Mouse (Mus musculus): Measurements from ENCODE around the gene Dph5. TPM values are rescaled to one million over a fixed set of nuclear protein-coding genes. Genes with fewer than 3 reads are reported as not detected.
"Not testable (repeated sequence)": the region's sequence is repeated elsewhere in the genome, so short reads cannot be mapped to it uniquely, and the experiment has no call there.

The Dph5 gene
- polyA plus RNA-seq, 1 experiment: 0.12 TPM

GRCm38 (mm10) chr3:115855576-115855975 is 32.1 kb upstream of the Dph5 start:
- Histone ChIP-seq H3K9me3 (ENCODE audit: control insufficient read depth, low read length) (no peaks in the 10 kb centered on the region), H3K4me3 (replicated peaks) (no peak overlapping the region), H3K4me1 (ENCODE audit: control insufficient read depth) (no peaks in the 10 kb centered on the region), H3K27me3 (ENCODE audit: control insufficient read depth) (no peaks in the 10 kb centered on the region), H3K36me3 (ENCODE audit: control insufficient read depth) (no peaks in the 10 kb centered on the region)
- TF ChIP-seq TAL1 (IDR thresholded peaks at IDR 0.05; ENCODE audit: low read length) (no peak), GATA1 (IDR thresholded peaks at IDR 0.05; ENCODE audit: low read length) (no peak)

GRCm38 (mm10) chr3:115856484-115857022 is 31.1 kb upstream of the Dph5 start:
- no peaks in the 10 kb centered on the region for H3K9me3 ChIP-seq (ENCODE audit: control insufficient read depth, low read length)
- no peak overlapping the region for H3K4me3 ChIP-seq (replicated peaks)
- no peaks in the 10 kb centered on the region for H3K36me3 ChIP-seq (ENCODE audit: control insufficient read depth)
- H3K27me3 ChIP-seq (ENCODE audit: control insufficient read depth): no peaks in the 10 kb centered on the region
- no peaks in the 10 kb centered on the region for H3K4me1 ChIP-seq (ENCODE audit: control insufficient read depth)
- no peak for TF ChIP-seq GATA1 (IDR thresholded peaks at IDR 0.05; ENCODE audit: low read length)
- TF ChIP-seq TAL1 (IDR thresholded peaks at IDR 0.05; ENCODE audit: low read length): no peak

GRCm38 (mm10) chr3:115857436-115857835 is 30.2 kb upstream of the Dph5 start:
- H3K4me1 ChIP-seq (ENCODE audit: control insufficient read depth): peaks cover 3% of the 10 kb centered on the region; the same call in 1 of the 2 replicates

GRCm38 (mm10) chr3:115858822-115859221 is 28.8 kb upstream of the Dph5 start:
- no peaks in the 10 kb centered on the region for H3K27me3 ChIP-seq (ENCODE audit: control insufficient read depth)
- no peak for TF ChIP-seq GATA1 (IDR thresholded peaks at IDR 0.05; ENCODE audit: low read length)
- TF ChIP-seq TAL1 (IDR thresholded peaks at IDR 0.05; ENCODE audit: low read length): no peak
- no peaks in the 10 kb centered on the region for H3K9me3 ChIP-seq (ENCODE audit: control insufficient read depth, low read length)
- no peaks in the 10 kb centered on the region for H3K36me3 ChIP-seq (ENCODE audit: control insufficient read depth)
- peaks cover 11% of the 10 kb centered on the region for H3K4me1 ChIP-seq (ENCODE audit: control insufficient read depth)
- H3K4me3 ChIP-seq (replicated peaks): no peak overlapping the region

More at GRCm38 (mm10) chr3:115857436-115857835, 30.2 kb upstream of the Dph5 start:
- TF ChIP-seq GATA1 (IDR thresholded peaks at IDR 0.05; ENCODE audit: low read length) (no peak), TAL1 (IDR thresholded peaks at IDR 0.05; ENCODE audit: low read length) (no peak)
- Histone ChIP-seq H3K27me3 (ENCODE audit: control insufficient read depth) (no peaks in the 10 kb centered on the region), H3K9me3 (ENCODE audit: control insufficient read depth, low read length) (no peaks in the 10 kb centered on the region), H3K4me3 (replicated peaks) (no peak overlapping the region), H3K36me3 (ENCODE audit: control insufficient read depth) (no peaks in the 10 kb centered on the region)

- not testable (repeated sequence) for H3K9me3 ChIP-seq (ENCODE audit: control insufficient read depth, low read length); H3K36me3 ChIP-seq (ENCODE audit: control insufficient read depth); H3K27me3 ChIP-seq (ENCODE audit: control insufficient read depth); H3K4me3 ChIP-seq (replicated peaks)
- peaks cover 11% of the 10 kb centered on the region for H3K4me1 ChIP-seq (ENCODE audit: control insufficient read depth)
Measured at GRCm38 (mm10) chr3:115860780-115861179, 26.9 kb upstream of the Dph5 start.

GRCm38 (mm10) chr3:115863487-115863886 is 24.1 kb upstream of the Dph5 start:
- Histone ChIP-seq H3K36me3 (ENCODE audit: control insufficient read depth) (no peaks in the 10 kb centered on the region), H3K4me3 (replicated peaks) (no peak overlapping the region), H3K4me1 (ENCODE audit: control insufficient read depth) (peaks cover 20% of the 10 kb centered on the region), H3K9me3 (ENCODE audit: control insufficient read depth, low read length) (no peaks in the 10 kb centered on the region), H3K27me3 (ENCODE audit: control insufficient read depth) (no peaks in the 10 kb centered on the region)
- TF ChIP-seq TAL1 (IDR thresholded peaks at IDR 0.05; ENCODE audit: low read length) (no peak), GATA1 (IDR thresholded peaks at IDR 0.05; ENCODE audit: low read length) (no peak)

GRCm38 (mm10) chr3:115867150-115867549 is 20.5 kb upstream of the Dph5 start:
- no peaks in the 10 kb centered on the region for H3K36me3 ChIP-seq (ENCODE audit: control insufficient read depth)
- H3K9me3 ChIP-seq (ENCODE audit: control insufficient read depth, low read length): no peaks in the 10 kb centered on the region
- no peaks in the 10 kb centered on the region for H3K27me3 ChIP-seq (ENCODE audit: control insufficient read depth)
- H3K4me3 ChIP-seq (replicated peaks): no peak overlapping the region
- no peak for TF ChIP-seq GATA1 (IDR thresholded peaks at IDR 0.05; ENCODE audit: low read length)
- no peak for TF ChIP-seq TAL1 (IDR thresholded peaks at IDR 0.05; ENCODE audit: low read length)
- H3K4me1 ChIP-seq (ENCODE audit: control insufficient read depth): peaks cover 29% of the 10 kb centered on the region

GRCm38 (mm10) chr3:115867901-115868300 is 19.7 kb upstream of the Dph5 start:
- TF ChIP-seq GATA1 (IDR thresholded peaks at IDR 0.05; ENCODE audit: low read length) (no peak), TAL1 (IDR thresholded peaks at IDR 0.05; ENCODE audit: low read length) (no peak)
- Histone ChIP-seq H3K4me1 (ENCODE audit: control insufficient read depth) (peaks cover 22% of the 10 kb centered on the region), H3K9me3 (ENCODE audit: control insufficient read depth, low read length) (no peaks in the 10 kb centered on the region), H3K4me3 (replicated peaks) (no peak overlapping the region), H3K36me3 (ENCODE audit: control insufficient read depth) (no peaks in the 10 kb centered on the region), H3K27me3 (ENCODE audit: control insufficient read depth) (no peaks in the 10 kb centered on the region)

- TF ChIP-seq GATA1 (IDR thresholded peaks at IDR 0.05; ENCODE audit: low read length) (no peak), TAL1 (IDR thresholded peaks at IDR 0.05; ENCODE audit: low read length) (no peak)
- Histone ChIP-seq H3K9me3 (ENCODE audit: control insufficient read depth, low read length) (no peaks in the 10 kb centered on the region), H3K36me3 (ENCODE audit: control insufficient read depth) (no peaks in the 10 kb centered on the region), H3K4me3 (replicated peaks) (no peak overlapping the region), H3K4me1 (ENCODE audit: control insufficient read depth) (peaks cover 18% of the 10 kb centered on the region), H3K27me3 (ENCODE audit: control insufficient read depth) (no peaks in the 10 kb centered on the region)
Measured at GRCm38 (mm10) chr3:115869360-115869759, 18.3 kb upstream of the Dph5 start.

- no peaks in the 10 kb centered on the region for H3K27me3 ChIP-seq (ENCODE audit: control insufficient read depth)
- H3K4me3 ChIP-seq (replicated peaks): no peak overlapping the region
- no peaks in the 10 kb centered on the region for H3K9me3 ChIP-seq (ENCODE audit: control insufficient read depth, low read length)
- H3K4me1 ChIP-seq (ENCODE audit: control insufficient read depth): peaks cover 5% of the 10 kb centered on the region
- TF ChIP-seq GATA1 (IDR thresholded peaks at IDR 0.05; ENCODE audit: low read length) (no peak), TAL1 (IDR thresholded peaks at IDR 0.05; ENCODE audit: low read length) (no peak)
- H3K36me3 ChIP-seq (ENCODE audit: control insufficient read depth): no peaks in the 10 kb centered on the region
Measured at GRCm38 (mm10) chr3:115875551-115875950, 12.1 kb upstream of the Dph5 start.

Data from erythroblast, embryonic 14.5 days (primary cell).